Mouse (Mus musculus) thymus, adult 2 months (tissue): Measurements from ENCODE around the gene Mylk. TPM values are rescaled to one million over a fixed set of nuclear protein-coding genes. Genes with fewer than 3 reads are reported as not detected.

Experiments used
- DNase-seq: peaks from one replicate; pipeline ENCODE4 v3.0.0; 2021
- H3K27ac ChIP-seq: fragments of 200-500 bp; 2 replicates; pipeline ENCODE4 v1.5.1; 2012; ENCODE audit warnings: low read length, control low read depth; ENCODE audit not compliant: control insufficient read depth, insufficient read depth
- H3K27me3 ChIP-seq: fragments of 200-500 bp; 2 replicates; pipeline ENCODE4 v1.6.1; 2012; ENCODE audit warnings: mild to moderate bottlenecking, low read length, moderate library complexity, mixed read lengths; ENCODE audit not compliant: control insufficient read depth, insufficient read depth
- H3K36me3 ChIP-seq: fragments of 200-500 bp; 2 replicates; pipeline ENCODE4 v1.6.1; 2012; ENCODE audit warnings: mild to moderate bottlenecking, low read length, moderate library complexity; ENCODE audit not compliant: control insufficient read depth, insufficient read depth
- H3K4me1 ChIP-seq: fragments of 200-500 bp; replicated peaks from 2 replicates; pipeline ENCODE4 v1.6.1; 2012; ENCODE audit warnings: low read length; ENCODE audit not compliant: control insufficient read depth, insufficient read depth
- H3K4me3 ChIP-seq: fragments of 200-500 bp; 2 replicates; pipeline ENCODE4 v1.5.1; 2012; ENCODE audit warnings: mild to moderate bottlenecking, low read length, control low read depth, moderate library complexity; ENCODE audit not compliant: control insufficient read depth, insufficient read depth
- CTCF ChIP-seq: fragments of 200-500 bp; IDR thresholded peaks from 2 replicates; pipeline ENCODE4 v1.5.1; 2012; ENCODE audit warnings: mild to moderate bottlenecking, control low read depth, low read length, moderate library complexity, borderline replicate concordance; ENCODE audit not compliant: control insufficient read depth, poor library complexity, insufficient read depth; ENCODE audit errors: extremely low read depth
- POLR2A ChIP-seq: fragments of 200-500 bp; IDR thresholded peaks from 2 replicates; pipeline ENCODE4 v1.6.1; 2012; ENCODE audit warnings: mild to moderate bottlenecking, low read length, control low read depth, moderate library complexity; ENCODE audit not compliant: control insufficient read depth, poor library complexity, insufficient read depth; ENCODE audit errors: extremely low read depth
- WGBS: fragments of 180-500 bp; shearing (Covaris S2); methylation state at CpG from one replicate; pipeline ENCODE4 v1.1.7; 2018; 5-methylcytosine and 5-hydroxymethylcytosine counted together
- polyA plus RNA-seq: library from polyadenylated mRNA; depleted of rRNA; stranded (reverse); fragments of >200 nt; gene quantifications from 2 replicates; pipeline ENCODE4 v1.2.3, GENCODE M21; 2012

Mylk gene
- polyA plus RNA-seq, 1 experiment: 7.2 TPM

GRCm38 (mm10) chr16:34978018-34978417, 233.0 kb downstream of the Mylk start:
- no peaks in the 10 kb centered on the region for H3K27me3 ChIP-seq
- TF ChIP-seq POLR2A: no peak
- TF ChIP-seq CTCF: no peak
- no peak overlapping the region for H3K27ac ChIP-seq
- H3K4me1 ChIP-seq: no peaks in the 10 kb centered on the region
- H3K4me3 ChIP-seq: no peak overlapping the region
- no peak for DNase-seq
- WGBS: 94% methylated on average over 7 of the region's 7 CpGs
- H3K36me3 ChIP-seq: no peaks in the 10 kb centered on the region

DNA sequence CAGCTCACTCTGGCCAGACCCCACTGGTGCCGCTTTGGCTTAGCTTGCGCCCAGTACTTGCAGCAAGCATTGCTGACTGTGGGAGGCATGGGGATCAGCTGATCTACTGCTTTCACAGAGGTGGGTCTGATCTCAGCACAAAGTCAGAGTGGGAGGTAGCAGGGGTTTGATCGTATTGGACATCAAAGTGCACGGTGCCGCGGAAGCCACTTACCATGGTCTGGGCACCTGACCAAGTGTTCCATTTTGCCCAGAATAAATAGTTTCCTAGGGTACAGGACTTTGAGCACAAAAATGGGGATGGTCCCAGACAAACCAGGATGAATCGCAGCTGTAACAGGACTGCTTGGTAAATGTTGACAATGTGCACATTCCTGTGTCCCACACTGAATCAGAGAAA, 236.0 kb downstream of the Mylk start:
- no peaks in the 10 kb centered on the region for H3K4me1 ChIP-seq
- DNase-seq: no peak
- no peak for TF ChIP-seq CTCF
- no peak for TF ChIP-seq POLR2A
- no peak overlapping the region for H3K4me3 ChIP-seq
- no peak overlapping the region for H3K27ac ChIP-seq
- WGBS: 95% methylated on average over 7 of the region's 7 CpGs
- H3K36me3 ChIP-seq: no peaks in the 10 kb centered on the region
- no peaks in the 10 kb centered on the region for H3K27me3 ChIP-seq

DNA sequence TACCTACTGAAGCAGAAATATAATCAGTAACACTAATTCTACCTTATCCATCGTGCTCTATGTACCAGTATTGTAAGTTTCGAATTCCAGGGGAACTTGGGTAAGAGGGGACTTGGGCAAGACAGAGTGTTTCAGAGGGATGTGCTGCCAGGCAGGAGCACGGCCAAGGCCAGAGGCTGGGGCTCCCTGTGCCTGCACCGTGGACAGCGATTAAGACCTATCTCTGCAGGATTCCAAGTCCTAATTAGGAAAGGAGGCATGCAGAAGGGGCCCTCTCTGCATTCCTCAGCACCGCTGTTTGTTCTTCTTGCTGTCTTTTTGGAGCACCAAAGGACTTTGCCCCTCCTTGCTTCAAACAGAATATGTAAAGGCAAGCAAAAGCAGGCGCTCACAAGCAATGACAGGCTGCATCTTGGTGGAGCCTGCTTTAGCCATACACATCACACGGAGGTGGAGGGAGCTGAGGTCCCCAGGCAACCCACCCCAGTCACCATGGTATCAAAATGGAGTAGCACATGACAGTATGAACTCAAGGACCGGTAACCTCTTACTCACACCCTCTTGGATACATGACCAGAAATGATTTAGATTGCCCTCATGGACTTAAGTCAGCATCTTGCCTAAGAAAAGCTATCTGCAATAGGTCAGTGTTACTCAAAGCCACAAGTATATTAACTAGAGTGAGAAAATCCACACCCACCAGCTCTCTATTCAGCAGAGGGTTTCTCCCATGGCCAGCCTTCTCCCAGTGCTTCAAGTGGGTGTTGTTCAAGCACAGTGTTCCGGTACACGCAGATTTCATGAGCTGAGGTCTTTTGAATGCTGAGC, 239.4 kb downstream of the Mylk start:
- 91% methylated on average over 11 of the region's 11 CpGs for WGBS
- TF ChIP-seq CTCF (no peak), POLR2A (no peak)
- no peaks in the 10 kb centered on the region for H3K36me3 ChIP-seq
- DNase-seq: no peak
- no peaks in the 10 kb centered on the region for H3K27me3 ChIP-seq
- H3K27ac ChIP-seq: no peak overlapping the region
- no peak overlapping the region for H3K4me3 ChIP-seq
- no peaks in the 10 kb centered on the region for H3K4me1 ChIP-seq

GRCm38 (mm10) chr16:34985031-34985346, 240.0 kb downstream of the Mylk start:
- H3K4me3 ChIP-seq: no peak overlapping the region
- DNase-seq: no peak
- H3K36me3 ChIP-seq: no peaks in the 10 kb centered on the region
- WGBS: 74% methylated on average over 2 of the region's 2 CpGs
- H3K27me3 ChIP-seq: no peaks in the 10 kb centered on the region
- no peak overlapping the region for H3K27ac ChIP-seq
- no peaks in the 10 kb centered on the region for H3K4me1 ChIP-seq
- no peak for TF ChIP-seq POLR2A
- TF ChIP-seq CTCF: no peak

- Histone ChIP-seq H3K27me3 (no peaks in the 10 kb centered on the region), H3K4me3 (no peak overlapping the region), H3K27ac (no peak overlapping the region), H3K36me3 (no peaks in the 10 kb centered on the region), H3K4me1 (no peaks in the 10 kb centered on the region)
- TF ChIP-seq CTCF (no peak), POLR2A (no peak)
- WGBS: 97% methylated on average over 13 of the region's 13 CpGs
- no peak for DNase-seq
Observed at GRCm38 (mm10) chr16:34986211-34986825, 241.3 kb downstream of the Mylk start.

GRCm38 (mm10) chr16:34991365-34991764, 246.4 kb downstream of the Mylk start:
- 89% methylated on average over 3 of the region's 3 CpGs for WGBS
- DNase-seq: no peak
- H3K4me3 ChIP-seq: no peak overlapping the region
- TF ChIP-seq POLR2A: no peak
- TF ChIP-seq CTCF: no peak
- H3K27me3 ChIP-seq: no peaks in the 10 kb centered on the region
- no peaks in the 10 kb centered on the region for H3K4me1 ChIP-seq
- no peaks in the 10 kb centered on the region for H3K36me3 ChIP-seq
- H3K27ac ChIP-seq: no peak overlapping the region

DNA sequence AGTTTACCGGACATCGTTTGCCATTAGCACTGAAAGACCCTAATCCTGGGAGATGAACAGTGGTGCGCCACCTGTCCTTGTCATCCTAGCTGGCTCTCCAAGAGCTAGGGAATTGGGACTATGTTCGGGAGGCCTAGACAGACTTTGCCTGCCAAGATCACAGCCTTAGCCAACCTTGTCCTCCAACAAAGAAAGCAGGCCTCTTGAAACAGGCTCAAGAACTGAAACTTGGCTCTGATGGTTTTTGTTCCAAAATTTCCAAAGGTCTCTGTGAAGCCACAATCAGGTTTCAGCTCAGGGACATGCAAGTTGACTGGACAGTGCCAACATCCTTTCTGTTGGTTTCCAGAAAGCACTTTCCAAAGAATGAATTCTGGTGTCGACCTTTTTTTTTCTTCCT, 247.8 kb downstream of the Mylk start:
- no peak overlapping the region for H3K4me3 ChIP-seq
- H3K27me3 ChIP-seq: no peaks in the 10 kb centered on the region
- no peak for DNase-seq
- H3K36me3 ChIP-seq: no peaks in the 10 kb centered on the region
- 94% methylated on average over 5 of the region's 5 CpGs for WGBS
- H3K27ac ChIP-seq: no peak overlapping the region
- H3K4me1 ChIP-seq: no peaks in the 10 kb centered on the region
- TF ChIP-seq POLR2A: no peak
- no peak for TF ChIP-seq CTCF
